Mouse (Mus musculus) kidney, adult 8-10 months (tissue): Measurements from ENCODE around the gene Cfap99.

Experiments
- DNase-seq, 2 experiments: peaks; one replicate each; pipeline ENCODE4 v3.0.0; 2022

Gene Cfap99

GRCm38 (mm10) chr5:34288154-34288716 lies at the start of gene Cfap99, which contains the start of gene Zfyve28:
TSS of gene Cfap99 (plus strand) at chr5:34288600.
TSS of gene Zfyve28 (minus strand) at chr5:34288449.
- DNase-seq = peak; percentile 22 to 24

GRCm38 (mm10) chr5:34242224-34242963 lies 46.0 kb upstream of the Cfap99 start:
- DNase-seq = peak in 1 of 2 experiments; percentile 6

- DNase-seq = no peak
These were observed 45.3 kb upstream of the Cfap99 start for GRCm38 (mm10) chr5:34243062-34243461.

- no peak for DNase-seq
These were observed 42.0 kb upstream of the Cfap99 start for GRCm38 (mm10) chr5:34246443-34246842.

GRCm38 (mm10) chr5:34249132-34249531 lies 39.3 kb upstream of the Cfap99 start:
- no peak for DNase-seq

- DNase-seq = no peak
These were observed 38.3 kb upstream of the Cfap99 start for GRCm38 (mm10) chr5:34250090-34250489.

GRCm38 (mm10) chr5:34251794-34252193 lies 36.6 kb upstream of the Cfap99 start:
- no peak for DNase-seq

GRCm38 (mm10) chr5:34252307-34252966 lies 36.0 kb upstream of the Cfap99 start:
- no peak for DNase-seq

- DNase-seq = no peak
These were observed 35.4 kb upstream of the Cfap99 start for GRCm38 (mm10) chr5:34252967-34253519.

GRCm38 (mm10) chr5:34254309-34254708 lies 34.1 kb upstream of the Cfap99 start:
- DNase-seq = no peak

- no peak for DNase-seq
These were observed 33.2 kb upstream of the Cfap99 start for GRCm38 (mm10) chr5:34255189-34255588.

- no peak for DNase-seq
These were observed 29.1 kb upstream of the Cfap99 start for GRCm38 (mm10) chr5:34259172-34259816.

- no peak for DNase-seq
These were observed 22.3 kb upstream of the Cfap99 start for GRCm38 (mm10) chr5:34266065-34266464.

- DNase-seq = no peak
These were observed 19.0 kb upstream of the Cfap99 start for GRCm38 (mm10) chr5:34269197-34269920.

GRCm38 (mm10) chr5:34269921-34270465 lies 18.4 kb upstream of the Cfap99 start:
- no peak for DNase-seq

GRCm38 (mm10) chr5:34271743-34272142 lies 16.7 kb upstream of the Cfap99 start:
- DNase-seq = peak in 1 of 2 experiments; percentile 38

- no peak for DNase-seq
These were observed 15.1 kb upstream of the Cfap99 start for GRCm38 (mm10) chr5:34273251-34273681.

- DNase-seq = no peak
These were observed 14.1 kb upstream of the Cfap99 start for GRCm38 (mm10) chr5:34274268-34274667.

- DNase-seq = no peak
These were observed 13.6 kb upstream of the Cfap99 start for GRCm38 (mm10) chr5:34274676-34275293.

- DNase-seq = no peak
These were observed 12.2 kb upstream of the Cfap99 start for GRCm38 (mm10) chr5:34276191-34276590.

- no peak for DNase-seq
These were observed 11.7 kb upstream of the Cfap99 start for GRCm38 (mm10) chr5:34276746-34277145.

- no peak for DNase-seq
These were observed 10.3 kb upstream of the Cfap99 start for GRCm38 (mm10) chr5:34278058-34278457.
